Mouse (Mus musculus): ENCODE measurements around the gene Zfp710.
"Not testable (repeated sequence)": the region's sequence is repeated elsewhere in the genome, so short reads cannot be mapped to it uniquely, and the experiment has no call there.

Zfp710 gene

GRCm38 (mm10) chr7:80024521-80025390 lies at the start of gene Zfp710:
Gene Zfp710, plus strand, starts transcription at chr7:80024814.
- peak; percentile 88 for DNase-seq (ENCODE audit: extremely low spot score)

DNA sequence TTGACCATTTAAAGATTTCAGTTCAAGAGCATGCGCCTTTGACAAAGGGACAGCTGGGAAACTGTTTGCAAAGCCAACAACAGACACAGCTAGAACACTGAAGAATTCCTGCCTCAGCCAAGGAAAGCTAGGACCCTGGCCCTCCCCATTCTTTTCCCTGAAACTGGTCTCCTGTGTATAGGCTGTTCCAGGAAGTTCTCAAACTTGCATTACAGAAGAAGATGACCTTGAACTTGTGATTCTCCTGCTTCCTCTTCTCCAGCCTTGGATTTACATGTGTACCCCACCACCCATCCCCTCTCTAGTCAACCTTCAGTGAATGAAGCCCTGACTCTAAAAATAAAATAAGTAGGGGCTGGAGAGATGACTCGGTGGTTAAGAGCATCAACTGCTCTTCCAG lies 49.3 kb upstream of the Zfp710 start:
- no peak for DNase-seq (ENCODE audit: extremely low spot score)

GRCm38 (mm10) chr7:79986717-79987116 lies 37.9 kb upstream of the Zfp710 start:
- DNase-seq (ENCODE audit: extremely low spot score), result no peak

GRCm38 (mm10) chr7:79987745-79988144 lies 36.9 kb upstream of the Zfp710 start:
- no peak for DNase-seq (ENCODE audit: extremely low spot score)

DNA sequence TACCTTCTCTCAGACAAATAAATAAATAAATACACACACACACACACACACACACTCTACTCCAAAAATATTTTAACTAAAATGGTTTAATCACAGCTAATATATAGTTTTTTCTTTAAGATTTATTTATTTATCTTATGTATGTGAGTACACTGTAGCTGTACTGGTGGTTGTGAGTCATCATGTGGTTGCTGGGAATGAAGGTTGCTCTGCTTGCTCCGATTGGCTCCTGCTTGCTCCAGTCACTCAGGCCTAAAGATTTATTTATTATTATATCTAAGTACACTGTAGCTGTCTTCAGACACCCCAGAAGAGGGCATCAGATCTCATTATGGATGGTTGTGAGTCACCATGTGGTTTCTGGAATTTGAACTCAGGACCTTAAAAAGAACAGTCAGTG lies 36.1 kb upstream of the Zfp710 start:
- DNase-seq (ENCODE audit: extremely low spot score), result not testable (repeated sequence)

DNA sequence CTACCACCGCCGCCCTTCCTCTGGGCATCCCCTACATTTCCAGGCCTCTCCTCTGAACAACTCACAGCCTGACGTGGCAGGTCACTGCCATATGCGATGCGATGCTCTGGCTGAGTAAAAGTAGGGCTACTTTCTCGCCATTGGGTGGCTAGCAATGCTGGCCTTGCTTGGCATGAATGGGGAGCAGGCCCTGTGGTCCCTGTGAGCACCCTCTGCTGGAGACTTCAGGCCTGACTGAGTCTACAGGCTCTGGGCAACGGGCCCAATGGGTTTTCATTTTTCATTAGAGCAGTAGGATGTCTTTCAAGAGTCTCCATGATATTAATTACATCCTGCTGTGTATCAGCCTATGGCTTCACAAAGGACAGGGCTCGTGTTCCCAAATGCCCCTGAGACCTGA lies 30.1 kb upstream of the Zfp710 start:
- DNase-seq (ENCODE audit: extremely low spot score), result peak; percentile 24

DNA sequence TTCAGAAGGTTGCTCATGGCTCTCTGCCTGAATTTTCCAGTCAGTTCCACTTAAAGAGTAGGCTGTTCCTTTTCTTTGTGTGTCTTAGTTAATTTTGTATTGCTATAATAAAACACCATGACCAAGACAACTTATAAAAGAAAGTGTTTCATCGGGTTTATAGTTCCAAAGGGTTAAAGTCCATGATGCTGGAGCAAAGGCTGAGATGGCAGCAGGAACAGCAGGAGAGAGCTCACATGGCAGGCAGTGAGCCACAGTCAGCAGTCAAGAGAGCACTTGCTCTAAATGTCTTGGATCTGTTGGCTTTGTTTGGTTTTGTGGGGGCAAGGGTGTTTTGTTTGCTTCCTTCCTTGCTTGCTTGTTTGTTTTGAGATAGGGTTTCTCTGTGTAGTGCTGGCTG lies 26.9 kb upstream of the Zfp710 start:
- no peak for DNase-seq (ENCODE audit: extremely low spot score)

DNA sequence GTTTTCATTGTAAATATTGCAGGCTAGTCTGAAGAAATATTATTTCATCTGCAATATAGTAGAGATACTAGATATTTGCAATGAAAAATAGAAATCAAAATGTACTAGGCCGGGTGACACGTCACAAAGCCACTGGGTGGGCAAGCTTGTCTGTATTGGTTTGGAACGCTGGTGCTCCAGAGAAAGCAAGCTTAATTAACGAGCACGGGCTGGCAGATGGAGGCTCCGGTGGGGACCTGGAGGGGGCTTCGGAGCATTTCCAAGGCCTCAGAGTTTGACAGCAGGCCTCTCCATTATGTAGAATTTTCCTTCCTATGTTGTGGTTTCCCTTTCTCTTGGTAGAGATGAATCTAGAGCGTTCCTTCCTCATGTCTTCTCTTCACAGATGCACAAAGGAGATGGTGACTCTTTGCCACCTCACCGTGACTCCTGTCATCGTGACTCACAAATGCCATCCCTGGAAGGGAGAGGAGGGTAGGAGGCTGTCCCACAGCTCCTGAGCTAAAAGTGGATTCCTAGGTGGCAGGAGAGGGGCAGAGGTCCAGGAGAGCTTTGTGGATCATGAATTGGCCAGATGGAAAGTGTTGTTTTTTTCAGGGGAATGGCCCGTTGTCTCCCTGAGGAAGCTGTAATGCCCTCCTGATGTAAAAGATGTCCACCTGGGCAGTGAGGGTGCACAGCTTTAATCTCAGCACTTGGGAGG lies 22.1 kb upstream of the Zfp710 start:
- DNase-seq (ENCODE audit: extremely low spot score), result no peak

GRCm38 (mm10) chr7:80004776-80005554 lies 19.6 kb upstream of the Zfp710 start:
- no peak for DNase-seq (ENCODE audit: extremely low spot score)

GRCm38 (mm10) chr7:80010680-80011079 lies 13.9 kb upstream of the Zfp710 start:
- no peak for DNase-seq (ENCODE audit: extremely low spot score)

DNA sequence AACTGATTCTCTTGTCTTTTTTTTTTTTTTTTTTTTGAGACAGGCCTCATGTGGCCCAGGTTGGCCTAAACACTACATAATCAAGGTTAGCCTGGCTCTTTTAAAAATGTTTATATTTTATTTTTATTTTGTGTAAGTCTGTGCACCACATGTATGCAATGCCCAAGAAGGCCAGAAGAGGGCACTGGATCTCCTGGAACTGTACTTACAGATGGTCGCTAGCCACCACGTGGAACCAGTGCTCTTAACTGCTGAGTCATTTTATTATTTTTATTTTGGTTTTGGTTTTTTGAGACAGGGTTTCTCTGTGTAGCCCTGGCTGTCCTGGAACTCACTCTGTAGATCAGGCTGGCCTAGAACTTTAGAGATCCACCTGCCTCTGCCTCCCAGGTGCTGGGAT lies 13.1 kb upstream of the Zfp710 start:
- no peak for DNase-seq (ENCODE audit: extremely low spot score)

DNA sequence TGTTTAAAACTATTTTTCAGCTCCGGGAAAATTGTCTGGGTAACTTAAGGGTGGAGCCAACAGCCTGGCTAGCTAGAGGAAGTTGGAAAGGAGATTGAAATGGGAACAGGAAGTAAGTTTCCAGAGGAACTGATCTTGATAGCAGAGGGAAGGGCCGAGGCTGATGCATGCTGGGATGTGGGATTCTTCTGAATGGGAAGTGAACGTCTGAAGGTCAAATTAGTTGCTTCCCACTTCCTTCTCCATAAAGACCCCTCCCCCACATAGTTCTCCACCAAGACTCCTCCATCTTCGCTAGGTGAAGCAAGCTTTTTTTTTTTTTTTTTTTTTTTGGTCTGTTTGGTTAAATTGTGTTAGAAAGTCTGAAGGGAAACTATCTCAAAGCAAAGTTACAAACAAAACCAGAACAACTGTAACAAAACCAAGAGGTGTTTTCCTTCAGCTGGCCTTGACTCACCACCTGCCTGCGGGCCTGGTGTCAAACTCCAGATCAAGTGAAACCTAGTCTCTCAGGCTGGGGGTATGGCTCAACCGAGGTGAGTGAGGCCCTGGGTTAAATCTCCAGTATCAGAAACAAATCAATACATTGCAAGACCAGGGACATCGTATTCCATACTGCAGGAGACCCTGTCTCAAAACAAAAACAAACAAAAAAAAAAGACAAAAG lies 10.6 kb upstream of the Zfp710 start:
- no peak for DNase-seq (ENCODE audit: extremely low spot score)

DNA sequence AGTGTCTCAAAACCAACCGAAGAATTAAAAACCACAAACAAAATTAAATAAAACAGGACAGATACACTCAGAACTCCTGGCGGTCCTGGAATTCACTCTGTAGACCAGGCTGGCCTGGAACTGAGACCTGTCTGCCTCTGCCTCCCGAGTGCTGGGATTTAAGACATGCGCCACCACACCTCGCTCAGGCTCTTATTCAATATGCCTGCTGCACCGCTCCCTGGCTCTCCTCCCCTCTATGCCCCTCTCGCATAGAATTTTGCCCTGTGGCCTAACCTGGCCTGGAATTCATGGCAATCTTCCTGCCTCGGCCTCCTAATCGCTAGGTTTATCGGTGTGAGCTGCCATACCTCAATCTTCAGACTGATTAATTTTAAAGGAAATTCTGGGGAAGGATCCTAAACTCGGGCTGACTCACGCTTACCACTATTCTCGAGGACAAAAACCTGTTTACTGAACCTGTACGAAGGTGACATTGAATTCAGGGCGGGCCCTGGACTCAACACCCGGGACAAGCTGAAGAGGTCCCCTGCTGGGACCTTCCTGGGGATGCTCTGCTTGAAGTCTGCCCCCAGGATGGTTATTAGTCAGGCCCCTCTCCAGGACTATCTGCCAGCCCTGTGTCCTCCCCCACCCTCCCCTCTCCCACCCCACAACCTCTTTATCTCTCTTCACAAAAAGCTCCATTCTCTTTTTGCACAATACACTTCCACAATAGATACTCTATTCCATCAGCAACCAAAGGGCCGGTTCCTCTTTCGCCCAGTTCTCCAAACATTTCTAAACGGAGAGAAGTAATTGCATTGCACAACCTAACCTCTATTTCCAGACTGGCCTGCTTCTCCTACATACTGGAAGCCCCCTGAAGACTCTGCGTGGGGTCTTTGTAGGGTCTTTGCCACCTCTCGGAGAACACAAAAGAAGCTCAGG lies 9.5 kb upstream of the Zfp710 start:
- DNase-seq (ENCODE audit: extremely low spot score), result no peak

DNA sequence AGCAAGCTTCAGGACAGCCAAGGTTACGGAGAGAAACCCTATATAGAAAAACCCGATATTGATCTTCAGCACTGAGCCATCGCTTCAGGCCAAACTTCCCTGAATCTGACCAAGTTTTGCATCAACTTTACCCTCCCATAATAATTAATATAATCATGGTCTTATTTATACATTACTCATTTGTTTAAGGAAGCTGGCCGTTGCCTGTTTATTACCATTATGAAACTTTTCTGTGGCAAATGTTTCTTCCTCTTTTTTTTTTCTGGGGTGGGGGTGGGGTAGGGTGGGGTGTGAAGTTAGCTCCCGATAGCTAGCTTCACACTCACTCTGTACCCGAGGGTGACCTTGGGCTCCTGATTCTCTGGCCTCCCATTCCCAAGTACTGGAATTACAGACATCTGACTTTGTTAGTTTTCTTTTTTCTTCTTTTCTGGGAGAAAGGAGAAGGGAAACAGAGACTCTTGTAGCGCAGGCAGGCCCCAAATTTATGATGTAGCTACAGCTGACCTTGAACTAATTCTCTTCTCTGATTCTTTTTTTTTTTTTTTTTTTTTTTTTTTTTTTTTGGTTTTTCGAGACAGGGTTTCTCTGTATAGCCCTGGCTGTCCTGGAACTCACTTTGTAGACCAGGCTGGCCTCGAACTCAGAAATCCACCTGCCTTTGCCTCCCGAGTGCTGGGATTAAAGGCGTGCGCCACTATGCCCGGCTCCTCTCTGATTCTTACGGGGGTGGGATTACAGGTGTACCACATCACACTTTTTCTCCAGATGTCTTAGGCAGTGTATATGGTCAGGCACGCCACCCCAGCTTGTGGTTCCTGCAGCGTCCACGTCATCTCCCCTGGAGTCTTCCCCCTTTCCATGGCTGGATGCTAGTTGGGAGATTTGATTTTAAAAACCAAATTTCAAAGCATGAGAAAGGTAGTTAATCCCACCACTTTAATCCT lies 5.8 kb upstream of the Zfp710 start:
- no peak for DNase-seq (ENCODE audit: extremely low spot score)

DNA sequence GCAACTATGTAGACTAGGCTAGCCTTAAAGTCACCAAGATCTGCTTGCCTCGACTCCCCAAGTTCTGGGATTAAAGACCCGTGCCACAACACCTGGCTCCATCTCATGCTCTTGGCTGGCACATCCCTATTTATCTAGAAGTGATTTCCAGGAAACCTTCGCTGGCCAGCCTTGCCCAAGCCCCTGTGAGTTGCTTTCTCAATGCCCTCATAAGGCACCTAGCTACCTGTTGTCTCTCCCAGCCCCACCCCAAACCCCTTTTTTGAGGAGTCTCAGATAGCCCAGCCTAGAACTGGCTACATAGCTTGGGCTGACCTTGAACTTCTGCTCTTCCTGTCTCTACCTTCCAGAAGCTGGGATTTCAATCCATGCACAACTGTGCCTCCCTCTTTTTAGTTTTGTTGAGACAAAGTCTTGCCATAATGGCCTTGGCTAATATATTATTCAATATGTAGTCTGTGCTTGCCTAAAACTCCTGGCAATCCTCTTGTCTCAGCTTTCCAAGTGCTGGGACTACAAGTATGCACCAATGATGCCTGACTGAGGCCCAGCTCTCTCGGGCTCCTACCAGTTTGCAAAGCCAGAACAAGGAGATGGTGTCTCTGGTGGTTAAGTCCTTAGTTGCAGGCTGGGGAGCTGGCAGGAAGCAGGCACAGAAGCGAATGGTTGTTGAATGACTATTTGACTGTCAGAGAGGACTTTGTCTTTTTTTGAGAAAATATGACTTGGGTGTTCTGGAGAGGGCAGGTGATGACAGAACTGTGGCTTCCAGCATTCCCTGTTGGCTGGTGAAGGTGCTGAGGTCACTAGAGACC lies 786 bp upstream of the Zfp710 start:
- DNase-seq (ENCODE audit: extremely low spot score), result peak; percentile 35

DNA sequence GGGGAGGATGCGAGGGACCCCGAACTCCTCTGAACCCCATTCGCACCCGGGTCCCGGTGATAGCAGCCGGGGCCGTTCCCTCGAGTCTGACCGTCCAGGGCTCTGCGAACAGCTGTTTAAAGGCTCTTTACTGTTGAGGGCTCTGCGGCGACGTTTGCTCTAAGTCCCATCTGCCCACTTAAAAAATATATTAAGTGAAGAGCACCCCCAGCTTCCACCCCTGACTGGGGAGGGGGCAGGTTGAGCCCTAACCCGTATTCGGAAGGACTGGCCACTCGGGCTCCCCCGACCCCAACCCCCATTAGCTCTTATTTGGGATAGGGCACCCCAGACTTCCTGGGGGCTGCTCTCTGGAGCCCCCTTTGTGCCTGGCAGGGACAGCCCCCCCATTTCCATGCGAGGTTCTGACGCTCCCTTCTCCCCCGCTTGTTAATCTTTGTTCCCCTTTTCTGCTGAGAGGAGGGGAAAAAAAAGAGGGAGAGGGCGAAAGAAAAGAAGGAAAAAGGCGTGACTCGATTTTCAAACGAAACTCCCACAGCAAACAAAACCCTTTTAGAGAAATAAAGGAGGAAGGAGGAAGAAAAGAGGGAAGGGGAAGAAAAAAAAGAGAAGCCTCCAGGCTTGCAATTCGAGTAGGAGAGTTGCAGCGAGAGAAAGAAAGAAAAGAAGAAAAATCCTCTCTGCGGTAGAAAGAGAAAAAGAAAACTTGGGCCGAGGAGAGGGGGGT lies 940 bp downstream of the Zfp710 start:
- peak; percentile 42 for DNase-seq (ENCODE audit: extremely low spot score)

DNA sequence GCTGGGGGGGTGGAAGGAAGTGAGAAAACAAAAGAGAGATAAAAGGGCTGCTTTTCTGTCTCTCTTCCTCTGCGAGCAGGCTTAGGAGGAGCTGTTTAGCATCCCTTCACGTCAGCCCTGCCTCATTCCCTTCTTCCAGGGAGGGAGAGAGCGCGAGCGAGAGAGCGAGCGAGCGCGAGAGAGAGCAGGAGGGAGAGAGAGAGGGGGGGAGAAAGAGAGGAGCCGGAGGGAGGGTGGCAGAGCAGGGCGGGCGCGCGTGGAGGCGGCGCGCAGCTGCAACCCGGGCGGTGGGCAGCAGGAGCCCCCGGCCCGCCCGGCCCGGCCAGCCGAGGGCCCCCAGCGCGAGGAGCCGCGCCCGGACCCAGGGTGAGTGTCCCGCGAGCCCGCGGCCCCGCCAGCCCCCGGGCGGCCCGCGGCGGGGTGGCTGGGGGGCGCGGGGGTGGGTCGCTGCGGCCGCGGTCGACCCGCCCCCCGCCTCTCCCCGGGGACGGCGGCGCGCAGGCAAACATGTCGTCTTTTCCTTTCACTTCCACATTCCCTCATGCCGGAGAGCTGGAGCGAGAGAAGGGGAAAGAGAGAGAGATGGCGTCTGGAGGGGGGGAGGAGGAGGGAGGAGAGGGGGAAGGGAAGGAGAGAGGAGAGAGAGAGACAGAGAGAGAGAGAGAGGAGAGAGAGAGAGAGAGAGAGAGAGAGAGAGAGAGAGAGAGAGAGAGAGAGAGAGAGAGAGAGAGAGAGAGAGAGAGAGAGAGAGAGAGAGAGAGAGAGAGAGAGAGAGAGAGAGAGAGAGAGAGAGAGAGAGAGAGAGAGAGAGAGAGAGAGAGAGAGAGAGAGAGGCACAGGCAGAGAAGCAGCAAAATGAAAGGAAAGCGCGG lies 1.7 kb downstream of the Zfp710 start:
- DNase-seq (ENCODE audit: extremely low spot score), result peak; percentile 76

Measured in embryo, embryonic 9.5 days (tissue).